Mouse (Mus musculus) neutrophil, adult 5-6 weeks (primary cell): ENCODE results near the gene Arhgef17. TPM values are rescaled to one million over a fixed set of nuclear protein-coding genes. Genes with fewer than 3 reads are reported as not detected.
"Not testable (repeated sequence)": the region's sequence is repeated elsewhere in the genome, so short reads cannot be mapped to it uniquely, and the experiment has no call there.

Source experiments
- ATAC-seq: fragments of 151-379, 151-347 bp; 2 replicates; pipeline ENCODE4 v1.8.0; 2017; ENCODE audit warnings: mild to moderate bottlenecking, moderate TSS enrichment; ENCODE audit not compliant: insufficient number of reproducible peaks, poor library complexity, low FRiP score, severe bottlenecking; ENCODE audit errors: extremely low read depth
- total RNA-seq: library from RNA; stranded (forward); fragments of 200-1000 nt; gene quantifications from 2 replicates; pipeline ENCODE4 v1.2.3, GENCODE M21; 2017

The Arhgef17 gene
- total RNA-seq, 1 experiment from 2014 or later, result not detected

DNA sequence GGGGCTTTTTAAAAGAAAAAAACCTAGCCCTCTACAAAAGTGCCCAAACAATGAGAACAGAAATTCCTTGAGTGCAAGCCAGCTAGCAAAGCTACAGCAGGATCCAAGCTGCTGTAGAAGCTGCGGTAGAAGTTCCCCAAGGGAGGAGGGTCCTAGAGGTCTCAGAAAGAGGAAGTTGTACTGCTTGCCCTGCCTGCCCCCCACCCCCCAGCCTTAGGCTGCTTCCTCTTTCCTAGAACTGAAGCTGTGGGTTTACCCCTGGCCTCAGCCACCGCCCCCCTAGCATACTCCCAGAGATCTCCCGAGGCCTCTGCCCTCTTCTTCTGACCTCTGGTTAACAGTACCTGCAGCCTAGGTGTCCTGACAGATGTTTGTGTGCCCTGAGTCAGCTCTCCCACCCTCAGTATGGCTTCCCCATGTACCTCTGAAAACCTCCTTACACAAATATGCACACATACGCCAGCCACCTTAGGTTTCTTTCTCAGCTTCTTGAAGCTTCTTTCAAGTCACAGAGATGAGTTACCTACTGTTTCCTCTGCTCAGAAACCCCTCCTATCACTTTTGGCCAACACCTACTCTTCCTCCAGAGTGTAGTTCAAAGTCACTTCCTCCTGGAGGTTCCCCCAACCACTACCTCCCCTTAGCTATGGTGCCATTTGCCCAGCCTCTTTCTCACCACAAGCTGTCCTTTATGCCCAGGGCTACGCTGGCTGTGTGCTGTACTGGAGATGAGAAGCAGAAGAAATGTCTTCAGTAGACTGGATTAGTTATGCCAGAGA, 75.9 kb downstream of the Arhgef17 start:
- ATAC-seq, result peak; percentile 79

DNA sequence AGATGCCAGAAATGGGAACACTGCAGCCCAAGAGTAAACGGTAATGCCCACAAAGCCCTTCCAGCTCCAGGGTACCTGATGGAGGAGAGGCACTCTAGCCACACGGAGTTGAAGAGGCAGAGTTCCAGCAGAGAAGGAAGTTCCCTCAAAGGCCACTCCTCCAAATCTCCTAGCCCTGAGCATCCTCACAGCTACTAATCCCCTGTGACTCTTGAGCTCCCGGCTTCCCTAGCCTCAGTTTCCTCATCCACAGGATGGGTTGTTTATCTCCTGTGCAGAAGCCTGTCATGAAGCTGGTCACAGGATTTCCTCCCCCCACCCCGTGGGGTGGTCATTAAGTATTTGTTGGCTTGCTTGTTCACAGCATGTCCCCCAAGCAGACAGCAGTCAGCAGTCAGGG, 76.6 kb downstream of the Arhgef17 start:
- no peak for ATAC-seq

DNA sequence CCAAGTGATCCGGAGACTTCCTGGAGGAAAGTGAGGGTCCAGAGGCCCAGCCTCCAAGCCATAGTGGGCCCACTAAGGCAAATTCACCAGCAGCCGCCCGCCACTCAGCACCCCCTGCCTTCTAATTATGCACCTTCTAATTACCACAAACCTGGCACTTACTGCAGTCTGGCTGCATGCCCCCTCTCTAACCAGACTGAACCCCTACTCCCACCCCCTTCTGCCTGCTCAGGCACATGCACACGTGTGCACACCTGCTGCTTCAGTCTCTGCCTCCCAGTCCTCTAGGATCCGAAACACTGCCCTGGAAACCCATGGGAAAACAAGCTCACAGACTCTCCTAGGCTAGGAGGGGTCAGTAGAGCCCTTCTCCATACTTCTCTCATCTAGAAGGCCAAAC, 77.0 kb downstream of the Arhgef17 start:
- ATAC-seq, result no peak

DNA sequence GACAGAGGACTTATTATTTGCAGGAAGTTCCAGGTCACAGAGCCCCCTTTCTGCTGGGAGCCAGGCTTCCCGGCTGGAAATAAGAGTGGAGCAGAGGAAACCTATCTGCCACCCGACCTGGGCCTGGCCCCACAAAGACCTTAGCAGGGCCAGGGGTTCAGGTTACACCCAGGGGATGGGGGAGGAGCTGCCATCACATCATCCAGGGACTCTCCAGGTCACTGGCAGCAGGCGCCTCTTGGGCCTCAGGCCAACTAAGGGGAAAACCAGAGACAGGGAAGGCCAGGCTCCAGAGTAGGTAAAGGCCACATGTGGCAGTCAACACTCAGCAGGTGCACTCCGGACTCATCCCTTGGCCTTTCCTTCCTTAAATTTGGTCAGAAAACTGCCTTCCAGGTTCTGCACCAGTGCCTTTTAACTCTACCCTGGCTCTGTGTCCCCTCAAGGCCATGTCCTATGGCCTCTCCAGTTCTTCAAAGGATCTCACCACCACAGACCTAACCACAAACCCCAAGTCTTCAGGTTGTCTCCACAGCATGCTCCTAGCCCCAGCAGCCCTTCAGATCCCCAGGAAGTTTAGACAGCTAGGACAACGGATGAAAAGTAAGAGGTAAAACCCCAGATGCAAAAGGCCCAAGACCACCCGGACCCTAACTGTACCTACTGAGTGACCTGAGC, 77.6 kb downstream of the Arhgef17 start:
- ATAC-seq, result no peak

DNA sequence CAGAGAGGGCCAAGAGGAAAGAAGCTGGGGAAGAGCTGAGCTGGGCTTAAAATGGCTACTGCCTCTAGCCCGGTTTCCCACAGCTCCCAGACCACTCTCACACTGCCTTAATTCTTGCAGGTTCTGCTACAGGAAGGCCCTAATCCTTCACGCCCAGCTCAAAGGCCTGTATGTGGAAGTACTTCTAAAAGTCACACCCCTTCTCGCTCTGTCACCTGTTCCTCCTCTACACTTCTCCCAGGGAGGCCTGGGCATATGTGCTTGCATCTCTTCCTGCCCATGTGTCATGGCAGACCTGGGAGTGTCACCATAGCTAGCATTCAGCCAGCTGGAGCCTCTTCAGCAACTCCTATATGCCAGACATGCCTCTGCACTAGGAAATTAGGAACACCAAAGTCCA, 78.5 kb downstream of the Arhgef17 start:
- ATAC-seq, result 0 out of 2 replicates have a peak, but pooled peaks have one; percentile 13

DNA sequence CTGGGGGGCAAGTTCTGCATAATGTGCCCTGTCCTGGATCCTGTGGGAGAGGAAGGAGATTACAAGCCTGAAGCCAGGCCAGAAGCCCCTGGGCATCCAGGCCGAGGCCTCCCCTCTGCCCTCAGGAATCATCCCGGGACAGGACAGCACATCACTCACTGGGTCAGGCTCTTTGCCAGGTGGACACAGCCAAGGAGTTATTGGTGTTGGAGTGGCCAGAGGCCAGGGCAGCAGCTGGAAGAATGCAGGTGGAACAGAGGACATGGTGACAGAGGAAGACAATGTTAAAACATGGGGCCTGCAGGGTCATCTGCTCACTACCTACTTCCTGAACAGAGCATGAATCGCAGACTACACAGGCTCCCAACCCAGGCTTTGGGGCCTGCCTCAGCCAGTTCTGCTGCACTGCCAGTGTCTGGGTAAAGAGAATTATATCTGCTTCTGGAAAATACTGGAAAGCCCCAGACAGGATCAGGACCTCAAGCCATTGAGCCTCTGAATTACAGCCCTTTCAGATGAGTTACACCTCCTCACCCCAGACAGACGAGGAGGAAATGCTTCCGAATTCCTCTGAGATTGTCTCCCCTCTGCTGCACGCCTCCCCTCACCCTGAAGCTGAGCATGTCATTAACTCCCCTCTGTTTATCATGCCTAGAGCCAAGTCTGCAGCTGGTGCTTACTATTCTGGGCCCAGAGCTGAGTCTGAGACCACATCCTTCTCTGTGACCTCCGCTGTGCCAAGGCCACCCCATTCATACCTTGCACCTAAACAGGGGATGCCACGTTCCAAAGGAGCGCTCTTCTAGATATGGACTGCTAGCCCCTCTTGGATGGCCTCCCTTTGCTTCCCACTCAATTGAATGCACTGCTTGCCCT, 80.2 kb downstream of the Arhgef17 start:
- ATAC-seq, result no peak

DNA sequence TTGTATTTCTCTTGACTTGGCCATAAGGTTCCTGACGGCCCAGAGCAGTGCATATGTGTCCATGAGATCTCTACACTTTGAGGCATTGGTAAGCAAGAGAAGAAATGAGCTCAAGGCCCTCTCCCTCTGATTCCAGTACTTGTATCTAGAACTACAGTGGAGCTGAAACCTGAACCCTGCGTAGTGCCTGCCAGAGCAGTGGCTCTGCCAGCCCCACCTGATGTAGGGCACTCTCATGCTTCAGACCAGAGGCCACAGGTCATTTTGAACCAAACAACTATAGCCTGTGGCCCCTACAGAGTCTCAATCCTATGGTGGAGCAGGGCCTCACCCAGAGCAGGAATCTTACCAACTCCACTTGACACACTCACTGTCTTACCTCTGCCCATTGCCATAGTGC, 82.4 kb downstream of the Arhgef17 start:
- no peak for ATAC-seq

DNA sequence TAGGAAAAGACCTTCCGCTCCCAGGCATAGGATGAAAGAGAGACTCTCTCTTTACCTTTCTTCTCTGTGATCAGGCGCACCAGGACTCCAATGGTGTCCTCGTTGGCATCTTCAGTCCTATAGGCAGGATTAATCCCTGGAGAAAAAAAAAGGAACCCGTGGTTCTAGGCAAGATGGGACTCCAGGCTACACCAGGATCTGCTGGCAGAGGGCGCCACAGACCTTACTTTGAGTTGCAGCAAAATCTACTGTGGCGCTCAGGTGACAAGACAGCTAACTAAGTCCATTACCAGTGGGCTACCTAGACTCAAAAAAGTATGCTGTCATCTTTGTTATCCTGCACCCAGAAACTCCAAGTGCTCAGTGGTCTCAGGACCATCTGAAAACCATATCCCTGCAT, 83.2 kb downstream of the Arhgef17 start:
- ATAC-seq, result peak; percentile 36; the same call in 1 of the 2 replicates

DNA sequence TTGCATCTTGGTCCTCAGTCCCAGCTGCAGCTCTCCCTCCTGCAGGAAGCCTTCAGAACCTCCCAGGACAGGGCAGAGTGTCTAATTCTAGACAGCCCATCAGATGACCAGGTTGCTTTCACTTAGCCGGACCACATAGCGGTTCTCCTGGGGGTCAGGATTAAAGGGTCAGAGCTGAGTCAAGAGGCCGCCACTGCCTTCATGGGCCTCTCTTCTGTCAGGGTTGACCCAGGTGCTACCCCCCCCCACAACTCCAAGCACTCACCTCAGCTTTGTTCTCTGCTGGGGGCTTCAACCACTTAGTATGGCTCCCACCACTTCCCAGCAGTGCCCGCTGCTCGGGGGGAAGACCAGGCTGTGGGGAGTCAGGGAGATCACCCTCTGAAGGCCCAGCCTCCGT, 84.8 kb downstream of the Arhgef17 start:
- ATAC-seq, result no peak

DNA sequence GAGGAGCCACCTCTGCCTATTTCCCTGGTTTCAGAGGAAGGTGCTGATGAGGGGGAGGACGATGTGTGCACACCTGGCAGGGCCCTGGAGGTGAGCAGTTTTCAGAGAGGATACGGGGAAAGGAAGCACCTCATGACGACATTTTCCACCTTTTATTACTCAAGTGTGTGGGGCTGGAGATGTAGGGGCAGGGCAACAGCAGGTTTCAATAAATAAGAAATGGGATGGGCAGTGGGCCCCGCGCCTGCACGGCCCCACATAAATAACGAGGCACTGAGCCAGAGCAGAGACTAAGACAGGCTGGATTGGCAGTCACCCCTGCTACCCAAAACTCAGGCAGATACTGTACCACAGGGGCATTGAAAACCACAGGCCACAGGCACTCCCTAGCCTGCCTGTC, 85.9 kb downstream of the Arhgef17 start:
- not testable (repeated sequence) for ATAC-seq

DNA sequence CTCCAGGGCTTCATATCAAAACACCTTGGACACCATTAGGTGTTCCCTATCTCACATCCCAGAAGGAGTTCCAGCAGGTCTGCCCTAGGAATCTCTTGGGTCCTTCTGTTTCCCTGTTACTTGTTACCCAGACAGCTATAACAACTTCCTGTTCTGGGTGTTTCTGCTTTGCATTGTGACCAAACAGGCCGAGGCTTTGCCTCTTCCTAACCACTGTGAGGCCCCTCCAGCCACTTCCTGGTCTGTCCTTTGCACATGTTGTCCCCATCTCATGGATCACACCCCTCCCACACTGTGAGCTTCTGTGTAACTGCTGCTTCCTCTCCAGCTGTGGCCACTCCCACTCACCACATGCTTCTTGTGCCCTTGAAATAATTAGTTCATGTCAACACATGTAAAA, 86.5 kb downstream of the Arhgef17 start:
- peak; percentile 89 for ATAC-seq

DNA sequence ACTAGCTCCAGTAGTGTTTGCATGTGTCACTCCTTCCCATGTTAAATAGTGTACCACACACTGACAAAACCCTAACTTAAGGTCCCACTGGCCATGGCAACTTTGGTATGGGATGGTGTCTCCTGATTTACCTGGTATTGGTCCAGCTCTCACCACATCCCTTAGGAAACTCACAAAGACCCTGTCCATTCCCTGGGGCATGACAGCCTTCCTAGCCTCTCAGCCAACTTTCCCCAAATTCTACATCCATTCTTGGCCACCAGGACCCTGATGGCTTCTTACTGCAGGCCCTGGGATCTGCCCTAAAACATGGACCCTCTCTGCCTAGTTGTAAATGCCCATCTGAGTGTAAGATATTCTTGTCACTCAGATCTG, 86.9 kb downstream of the Arhgef17 start:
- no peak for ATAC-seq

DNA sequence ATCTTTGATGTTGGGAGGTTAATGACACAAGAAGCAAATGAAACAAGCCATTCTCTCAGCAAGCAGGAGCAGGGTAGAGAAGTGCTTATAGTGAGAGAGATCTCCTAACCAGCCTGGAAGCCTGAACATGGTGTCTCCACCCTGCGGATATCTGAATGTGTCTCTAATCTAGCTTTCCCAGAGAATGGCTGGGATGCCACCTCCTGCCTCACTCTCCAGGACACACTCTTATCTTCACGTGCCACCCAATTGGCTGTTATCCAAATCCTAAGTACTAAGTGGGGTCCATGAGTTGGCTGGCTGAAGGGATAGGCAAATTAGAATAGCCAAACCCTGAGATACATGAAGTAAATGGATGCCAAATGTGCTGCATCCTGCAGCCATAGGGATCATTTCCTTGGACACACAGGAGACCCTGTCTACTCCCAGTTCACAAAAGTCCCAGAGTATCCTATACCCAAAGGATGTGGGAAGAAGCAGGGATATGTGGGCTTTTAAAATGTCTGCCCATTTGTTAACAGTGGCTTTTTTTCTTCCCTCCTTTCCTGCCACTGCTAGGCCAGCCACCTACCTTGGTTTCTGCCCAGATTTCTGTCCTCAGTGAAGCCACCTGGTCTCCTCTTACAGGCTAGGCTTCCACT, 87.4 kb downstream of the Arhgef17 start:
- ATAC-seq, result no peak

DNA sequence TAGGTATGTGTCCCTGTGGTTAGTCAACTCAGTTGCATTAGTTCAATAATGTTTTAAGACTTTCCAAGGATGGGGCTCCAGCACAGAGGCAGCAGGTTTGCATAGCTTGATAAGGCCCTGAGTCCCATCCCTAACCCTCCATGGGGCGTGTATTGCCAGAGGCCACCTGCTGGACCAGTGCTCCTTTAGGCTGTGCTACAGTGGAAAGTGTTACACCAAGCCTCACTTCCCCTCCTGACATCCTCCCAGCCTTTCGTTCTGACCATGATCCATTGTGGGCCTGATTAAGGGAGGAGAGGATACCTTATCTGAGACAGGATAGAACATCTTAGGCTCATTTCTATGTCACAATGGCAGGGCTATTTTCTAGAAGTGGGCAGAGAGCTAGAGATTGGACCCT, 88.0 kb downstream of the Arhgef17 start:
- ATAC-seq, result no peak

DNA sequence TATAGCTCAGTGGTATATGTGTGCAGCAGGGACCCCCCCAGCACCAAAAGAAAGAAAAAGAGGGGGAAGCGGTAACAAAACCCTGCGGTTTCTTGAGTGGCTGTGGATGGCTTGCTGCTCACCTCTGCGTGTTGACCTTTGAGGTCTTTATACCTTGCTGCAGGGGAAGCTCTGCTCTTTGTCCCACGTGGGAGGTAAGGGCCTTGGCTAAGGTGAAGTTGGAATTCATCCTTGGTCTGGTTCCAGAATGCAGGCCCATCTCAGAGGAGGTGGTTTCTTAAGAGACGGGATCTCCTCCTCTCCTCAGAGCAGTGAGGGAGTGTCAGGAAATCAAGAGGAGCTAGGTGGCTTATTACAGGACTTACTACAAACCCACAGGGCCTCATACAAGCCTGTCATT, 89.7 kb downstream of the Arhgef17 start:
- ATAC-seq, result no peak

DNA sequence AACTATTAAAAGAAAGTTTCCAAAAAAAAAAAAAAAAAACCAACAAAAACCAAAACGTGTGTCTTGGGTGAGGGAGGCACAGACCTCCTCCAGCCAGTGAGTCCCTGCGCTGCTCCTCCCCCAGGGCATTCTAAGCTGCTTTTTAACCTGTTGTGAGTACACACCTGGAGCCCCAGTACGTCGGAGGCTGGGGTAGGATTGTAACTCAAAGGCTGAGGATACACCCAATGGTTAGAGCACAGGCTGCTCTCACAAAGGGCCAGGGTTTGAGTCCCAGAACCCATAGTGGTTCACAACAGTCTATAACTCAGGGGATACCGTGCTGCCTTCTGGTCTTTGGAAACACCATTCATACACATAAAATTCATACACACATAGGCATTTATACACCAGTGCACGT, 90.3 kb downstream of the Arhgef17 start:
- no peak for ATAC-seq

DNA sequence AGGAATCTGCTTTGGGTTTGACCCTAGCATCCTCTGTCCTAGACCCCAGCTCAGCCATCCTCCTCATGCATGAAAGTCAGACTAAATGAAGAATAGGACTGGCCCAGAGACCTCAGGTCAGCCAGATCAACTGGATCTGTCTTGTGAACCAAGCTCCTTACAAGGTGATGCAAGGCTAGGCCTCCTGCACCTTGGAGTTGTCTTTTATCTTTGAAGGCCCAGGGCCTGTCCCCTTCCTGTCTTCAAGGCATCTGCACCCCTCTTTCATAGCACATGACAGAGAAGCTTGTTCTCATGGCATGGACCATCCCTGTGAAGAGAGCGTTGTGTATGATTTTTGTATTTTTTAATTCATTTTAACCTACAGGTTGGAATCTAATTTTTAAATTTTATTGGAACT, 91.0 kb downstream of the Arhgef17 start:
- no peak for ATAC-seq

DNA sequence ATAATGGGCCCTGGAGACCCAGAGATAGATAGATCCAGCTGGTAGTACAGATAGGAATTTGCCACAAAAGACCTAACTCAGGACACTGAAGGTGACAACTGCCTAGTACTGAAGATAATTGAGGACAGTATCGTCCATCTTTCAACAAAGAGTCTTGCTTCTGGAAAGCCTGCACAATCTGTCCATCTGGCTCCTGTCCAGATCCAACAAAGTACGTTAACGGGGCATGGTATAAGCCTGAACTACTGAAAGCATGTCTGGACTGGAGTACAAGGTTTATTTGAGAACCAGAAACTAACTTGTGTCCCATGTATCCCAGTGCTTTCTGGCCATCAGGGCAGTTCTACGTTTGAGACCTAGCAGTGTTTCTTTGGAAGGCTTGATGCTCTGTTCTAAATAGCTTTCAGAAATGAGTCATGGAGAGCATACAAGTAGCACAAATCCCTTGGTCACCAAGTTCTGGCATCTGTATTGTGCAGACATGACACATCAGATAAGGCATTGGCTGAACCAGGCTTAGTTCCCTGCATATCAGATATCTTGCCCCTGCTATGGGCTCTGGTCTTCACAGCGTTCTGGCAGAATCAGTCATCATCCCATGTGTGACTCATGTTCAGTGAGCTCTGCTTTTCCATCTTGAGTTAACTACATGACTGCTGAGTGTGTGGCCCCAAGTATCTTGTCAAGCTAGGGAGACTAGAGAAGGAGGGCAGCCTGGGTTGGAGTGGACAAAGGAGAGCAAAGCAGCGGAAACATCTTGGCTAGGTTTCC, 92.1 kb downstream of the Arhgef17 start:
- no peak for ATAC-seq

DNA sequence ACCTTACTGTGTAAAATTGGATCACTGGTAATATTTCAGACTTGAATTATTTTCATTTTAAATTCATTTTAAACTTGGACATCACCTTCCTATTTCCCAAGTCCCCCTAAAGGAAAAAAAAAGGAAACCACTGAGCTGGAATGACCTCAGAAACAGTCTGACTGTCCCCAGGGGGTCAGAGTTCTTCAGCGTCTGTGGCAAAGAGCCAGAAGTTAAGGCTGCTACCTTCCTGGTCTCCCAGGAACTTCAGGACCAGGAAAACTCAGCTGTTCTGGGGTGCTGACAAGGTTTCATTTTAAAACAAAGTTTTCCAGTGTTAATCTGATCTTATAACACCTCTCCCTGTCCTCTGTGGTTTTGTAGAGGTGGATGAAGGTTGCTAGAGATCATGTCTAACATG, 94.2 kb downstream of the Arhgef17 start:
- no peak for ATAC-seq
